Mouse (Mus musculus): ENCODE results near the gene Fam19a5.

- TF ChIP-seq CTCF (IDR thresholded peaks at IDR 0.05) = peak; percentile 93
- no peak for TF ChIP-seq EP300 (IDR thresholded peaks at IDR 0.05)
Observed at GRCm38 (mm10) chr15:87625236-87626023, 81.3 kb downstream of the Fam19a5 start.

All from lung, postnatal 0 days (tissue).